Mouse (Mus musculus): Measurements from ENCODE around the gene Otulin. TPM values are rescaled to one million over a fixed set of nuclear protein-coding genes. Genes with fewer than 3 reads are reported as not detected.

The Otulin gene
- total and polyA plus RNA-seq, 3 experiments = 40.0 to 84.8 (median 80.2) TPM

DNA sequence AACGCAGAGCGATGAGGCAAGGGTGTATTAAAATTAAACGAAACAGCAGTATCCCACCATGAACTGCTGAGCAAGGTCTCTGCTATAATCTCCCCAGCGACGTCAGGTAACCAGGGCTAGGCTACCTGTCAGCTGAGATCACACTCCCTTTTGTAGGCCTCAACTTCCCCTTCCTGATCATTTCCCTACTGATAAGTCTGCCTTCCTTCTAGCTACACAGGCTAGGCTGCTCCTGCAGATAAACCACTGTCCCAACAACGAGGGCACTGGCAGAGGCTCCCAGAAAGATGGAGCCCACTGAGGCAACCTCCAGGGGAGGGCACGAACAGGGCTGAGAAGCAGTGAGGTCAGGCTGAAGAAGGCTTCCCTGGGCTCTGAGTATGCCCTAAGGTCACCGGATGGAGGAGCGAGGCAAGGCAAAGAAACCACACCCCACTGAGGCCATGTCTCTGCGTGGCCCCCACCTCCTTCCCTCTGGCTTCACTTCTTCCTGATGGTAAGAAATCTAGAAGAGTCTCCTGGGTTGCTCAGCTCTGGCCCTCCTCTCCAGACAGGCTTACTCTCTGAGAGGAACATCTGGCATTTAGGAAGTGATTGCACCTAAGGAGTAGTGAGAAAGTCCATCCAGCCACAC, 41.2 kb upstream of the Otulin start:
- Histone ChIP-seq H3K36me3 (replicated peaks in 1 of 2; ENCODE audit: control insufficient read depth in 1 of 2, insufficient read depth in 1 of 2, low read length in 1 of 2) (no peaks in the 10 kb centered on the region), H3K79me2 (replicated peaks; ENCODE audit: control insufficient read depth, extremely low read depth, insufficient read depth, poor library complexity, severe bottlenecking) (no peaks in the 10 kb centered on the region), H3K27ac (ENCODE audit: insufficient read depth, low read depth) (no peak overlapping the region), H3K9me3 (replicated peaks; ENCODE audit: low read length) (no peaks in the 10 kb centered on the region), H3K27me3 (replicated peaks) (no peaks in the 10 kb centered on the region), H3K4me1 (ENCODE audit: control insufficient read depth in 1 of 2, insufficient read depth in 2 of 2) (peaks cover 18 to 57% of the 10 kb centered on the region in 2 experiments), H3K9ac (ENCODE audit: insufficient read depth, low read depth) (no peak overlapping the region), H3K4me2 (ENCODE audit: insufficient read depth, low read depth, poor library complexity, severe bottlenecking) (no peak overlapping the region), H3K4me3 (replicated peaks in 1 of 3; ENCODE audit: low read depth in 2 of 3, low read length in 2 of 3, poor library complexity in 1 of 3) (no peak overlapping the region)
- dilution Hi-C loops (cut with MboI; ENCODE audit: extremely low pct_ligation_motif_present, extremely low pct_unique_long_range_greater_than_20kb, low sequenced_read_pairs) = no loop called here
- in situ Hi-C loops (cut with MboI; ENCODE audit: low pct_ligation_motif_present, low pct_unique_long_range_greater_than_20kb, low sequenced_read_pairs) = no loop called here
- TF ChIP-seq MYC (IDR thresholded peaks at IDR 0.05; ENCODE audit: low read depth, low read length) (no peak), ZMIZ1 (IDR thresholded peaks at IDR 0.05; ENCODE audit: low read depth, low read length) (no peak), BHLHE40 (IDR thresholded peaks at IDR 0.05; ENCODE audit: low read depth, low read length) (no peak), NELFE (IDR thresholded peaks at IDR 0.05; ENCODE audit: low read depth, low read length) (no peak), ZKSCAN1 (IDR thresholded peaks at IDR 0.05; ENCODE audit: borderline replicate concordance, low read depth, low read length) (no peak), CHD1 (IDR thresholded peaks at IDR 0.05; ENCODE audit: low read depth, low read length) (no peak), USF1 (IDR thresholded peaks at IDR 0.05; ENCODE audit: low read depth, low read length) (no peak), POLR2A (IDR thresholded peaks at IDR 0.05; ENCODE audit: low read depth, low read length) (no peak)
- no peak for DNase-seq (ENCODE audit: extremely low read depth)

GRCm38 (mm10) chr15:27670708-27671107, 40.2 kb upstream of the Otulin start:
- Histone ChIP-seq H3K27me3 (replicated peaks) (no peaks in the 10 kb centered on the region), H3K4me3 (replicated peaks in 1 of 3; ENCODE audit: low read depth in 2 of 3, low read length in 2 of 3, poor library complexity in 1 of 3) (no peak overlapping the region), H3K27ac (ENCODE audit: insufficient read depth, low read depth) (no peak overlapping the region), H3K36me3 (replicated peaks in 1 of 2; ENCODE audit: control insufficient read depth in 1 of 2, insufficient read depth in 1 of 2, low read length in 1 of 2) (no peaks in the 10 kb centered on the region), H3K4me1 (ENCODE audit: control insufficient read depth in 1 of 2, insufficient read depth in 2 of 2) (peaks cover 18 to 61% of the 10 kb centered on the region in 2 experiments), H3K79me2 (replicated peaks; ENCODE audit: control insufficient read depth, extremely low read depth, insufficient read depth, poor library complexity, severe bottlenecking) (no peaks in the 10 kb centered on the region), H3K9ac (ENCODE audit: insufficient read depth, low read depth) (no peak overlapping the region), H3K4me2 (ENCODE audit: insufficient read depth, low read depth, poor library complexity, severe bottlenecking) (no peak overlapping the region), H3K9me3 (replicated peaks; ENCODE audit: low read length) (no peaks in the 10 kb centered on the region)
- TF ChIP-seq IRF4 (IDR thresholded peaks at IDR 0.05; ENCODE audit: low read depth, low read length) = no peak
- dilution Hi-C loops (cut with MboI; ENCODE audit: extremely low pct_ligation_motif_present, extremely low pct_unique_long_range_greater_than_20kb, low sequenced_read_pairs) (no loop called here), in situ Hi-C loops (cut with MboI; ENCODE audit: low pct_ligation_motif_present, low pct_unique_long_range_greater_than_20kb, low sequenced_read_pairs) (no loop called here)
- DNase-seq (ENCODE audit: extremely low read depth) = no peak

GRCm38 (mm10) chr15:27669931-27670411, 39.5 kb upstream of the Otulin start:
- no peak for DNase-seq (ENCODE audit: extremely low read depth)
- in situ Hi-C loops (cut with MboI; ENCODE audit: low pct_ligation_motif_present, low pct_unique_long_range_greater_than_20kb, low sequenced_read_pairs) = no loop called here
- dilution Hi-C loops (cut with MboI; ENCODE audit: extremely low pct_ligation_motif_present, extremely low pct_unique_long_range_greater_than_20kb, low sequenced_read_pairs) = no loop called here
- H3K9ac ChIP-seq (ENCODE audit: insufficient read depth, low read depth) = no peak overlapping the region
- H3K4me3 ChIP-seq (replicated peaks in 1 of 3; ENCODE audit: low read depth in 2 of 3, low read length in 2 of 3, poor library complexity in 1 of 3) = no peak overlapping the region
- H3K79me2 ChIP-seq (replicated peaks; ENCODE audit: control insufficient read depth, extremely low read depth, insufficient read depth, poor library complexity, severe bottlenecking) = no peaks in the 10 kb centered on the region
- no peaks in the 10 kb centered on the region for H3K36me3 ChIP-seq (replicated peaks in 1 of 2; ENCODE audit: control insufficient read depth in 1 of 2, insufficient read depth in 1 of 2, low read length in 1 of 2)
- no peak for TF ChIP-seq POLR2AphosphoS2 (IDR thresholded peaks at IDR 0.05; ENCODE audit: low read depth, low read length)
- TF ChIP-seq ELF1 (IDR thresholded peaks at IDR 0.05; ENCODE audit: low read depth, low read length) = no peak
- TF ChIP-seq HCFC1 (IDR thresholded peaks at IDR 0.05; ENCODE audit: low read depth, low read length) = no peak
- TF ChIP-seq GABPA (IDR thresholded peaks at IDR 0.05; ENCODE audit: insufficient replicate concordance, low read depth, low read length) = no peak
- no peak for TF ChIP-seq MYC (IDR thresholded peaks at IDR 0.05; ENCODE audit: low read depth, low read length)
- TF ChIP-seq BHLHE40 (IDR thresholded peaks at IDR 0.05; ENCODE audit: low read depth, low read length) = no peak
- TF ChIP-seq TCF12 (IDR thresholded peaks at IDR 0.05; ENCODE audit: low read depth, low read length) = no peak
- TF ChIP-seq USF1 (IDR thresholded peaks at IDR 0.05; ENCODE audit: low read depth, low read length) = no peak
- TF ChIP-seq PAX5 (IDR thresholded peaks at IDR 0.05; ENCODE audit: low read length) = no peak
- no peak for TF ChIP-seq JUN (IDR thresholded peaks at IDR 0.05; ENCODE audit: insufficient read depth, low read depth, low read length)
- no peak for TF ChIP-seq ETS1 (conservative IDR thresholded peaks at IDR 0.05; ENCODE audit: low read depth, low read length)
- H3K4me2 ChIP-seq (ENCODE audit: insufficient read depth, low read depth, poor library complexity, severe bottlenecking) = no peak overlapping the region
- no peak overlapping the region for H3K27ac ChIP-seq (ENCODE audit: insufficient read depth, low read depth)
- H3K9me3 ChIP-seq (replicated peaks; ENCODE audit: low read length) = no peaks in the 10 kb centered on the region
- H3K27me3 ChIP-seq (replicated peaks) = no peaks in the 10 kb centered on the region
- peaks cover 17 to 62% of the 10 kb centered on the region in 2 experiments for H3K4me1 ChIP-seq (ENCODE audit: control insufficient read depth in 1 of 2, insufficient read depth in 2 of 2)
